Mouse (Mus musculus) brain, embryonic 14.5 days (tissue): ENCODE data around the gene Zmiz1.

ENCODE experiments used
- CTCF ChIP-seq: fragments of 200-500 bp; IDR thresholded peaks from 2 replicates; pipeline ENCODE4 v1.5.1; 2012; ENCODE audit warnings: inconsistent platforms, mild to moderate bottlenecking, moderate library complexity, borderline replicate concordance; ENCODE audit not compliant: insufficient read depth, insufficient read length; ENCODE audit errors: extremely low read depth
- POLR2A ChIP-seq: fragments of 200-500 bp; IDR thresholded peaks from 2 replicates; pipeline ENCODE4 v1.6.1; 2012; ENCODE audit warnings: mild to moderate bottlenecking, inconsistent platforms, borderline replicate concordance; ENCODE audit not compliant: poor library complexity, insufficient read depth, insufficient read length, severe bottlenecking; ENCODE audit errors: extremely low read depth

DNA sequence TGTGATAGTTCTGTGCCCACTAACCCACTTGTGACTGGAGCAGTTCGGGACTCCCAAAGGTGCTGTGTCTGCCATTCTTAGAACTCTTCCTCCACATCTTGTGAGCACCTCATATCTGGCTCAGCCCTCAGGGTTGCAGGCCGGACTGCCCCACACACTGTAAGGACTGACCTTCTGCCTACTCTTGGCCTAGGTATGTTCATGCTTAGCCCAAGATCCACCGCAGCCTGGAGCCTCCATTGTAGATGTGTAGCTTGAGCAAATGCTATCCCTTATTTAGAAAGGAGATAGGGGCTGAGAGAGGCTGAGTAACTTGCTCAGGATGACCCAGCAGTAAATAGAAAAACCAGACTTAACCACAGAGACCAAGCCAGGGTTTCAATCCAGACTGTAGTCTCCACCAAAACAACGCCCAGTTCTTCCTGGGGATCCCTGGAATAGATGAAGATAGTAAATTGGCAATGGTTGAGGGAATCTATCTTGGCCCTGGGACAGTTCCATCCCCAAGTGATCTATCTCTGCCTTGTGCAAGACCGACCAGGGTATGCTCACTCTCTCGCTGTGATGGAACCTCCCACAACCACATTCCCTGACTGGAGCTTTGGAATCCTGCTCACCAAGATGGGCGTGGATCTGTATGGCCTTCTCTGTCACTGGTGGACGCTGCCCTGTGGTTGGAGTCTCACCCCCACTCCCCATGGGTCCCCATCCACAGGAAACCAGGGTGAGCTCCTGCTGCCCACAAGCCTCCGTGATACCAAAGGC lies 74.8 kb downstream of the Zmiz1 start:
- no peak for TF ChIP-seq POLR2A
- no peak for TF ChIP-seq CTCF
